Mouse (Mus musculus): ENCODE measurements around the gene Wfdc16.

GRCm38 (mm10) chr2:164621775-164622174, 16.8 kb downstream of the Wfdc16 start:
- TF ChIP-seq CTCF (IDR thresholded peaks at IDR 0.05; ENCODE audit: extremely low read depth, insufficient read depth, low read length) (no peak), POLR2A (IDR thresholded peaks at IDR 0.05; ENCODE audit: extremely low read depth, insufficient read depth, low read length) (no peak)
